Mouse (Mus musculus) frontal cortex, postnatal 25 days (tissue): ENCODE measurements around the gene Pdlim5.
"Not testable (repeated sequence)": the region's sequence is repeated elsewhere in the genome, so short reads cannot be mapped to it uniquely, and the experiment has no call there.

ENCODE experiments used
- DNase-seq, 2 experiments: peaks; one replicate each; pipeline ENCODE4 v3.0.0; 2022; ENCODE audit warnings: low spot score in 2 of 2

Pdlim5 gene

DNA sequence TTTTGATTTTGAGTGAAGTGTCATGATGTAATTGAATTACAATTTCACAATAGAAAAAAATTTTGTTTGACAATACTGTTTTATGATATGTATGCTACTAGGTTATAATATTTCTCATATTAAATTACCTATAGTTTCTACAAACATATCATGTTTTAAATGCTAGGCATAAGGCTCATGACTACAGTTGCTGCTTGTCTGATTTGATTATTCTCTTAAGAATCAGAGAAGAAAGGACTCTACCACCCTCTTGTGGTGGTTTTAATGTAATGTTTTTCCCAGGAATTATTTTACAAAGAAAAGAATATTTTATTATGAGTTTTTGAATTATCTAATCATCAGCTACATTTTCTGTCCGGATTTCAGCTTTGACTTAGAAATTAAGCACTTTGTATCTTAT, 120.5 kb downstream of the Pdlim5 start:
- no peak for DNase-seq

GRCm38 (mm10) chr3:142274451-142274850, 121.0 kb downstream of the Pdlim5 start:
- DNase-seq, result no peak

DNA sequence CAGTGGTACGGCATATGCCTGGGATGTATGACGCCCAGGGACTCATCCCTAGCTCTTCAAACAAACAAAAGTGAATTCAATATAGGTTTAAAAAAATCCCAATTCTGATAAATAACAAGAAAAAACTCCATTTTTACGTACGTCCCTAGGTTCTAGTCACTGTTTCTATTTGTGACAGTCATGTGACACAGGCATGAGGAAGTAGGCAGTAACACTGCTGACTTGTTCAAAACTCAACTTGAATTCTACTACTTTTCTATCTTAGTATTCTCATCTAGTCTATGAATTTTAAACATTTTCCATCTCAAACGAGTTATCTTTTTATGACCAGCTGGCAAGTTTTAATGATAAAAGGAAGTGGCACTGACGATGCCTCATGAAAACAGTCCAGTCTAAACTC, 122.2 kb downstream of the Pdlim5 start:
- DNase-seq, result no peak

- no peak for DNase-seq
Measured at GRCm38 (mm10) chr3:142256371-142256770, 139.1 kb downstream of the Pdlim5 start.

- no peak for DNase-seq
Measured at GRCm38 (mm10) chr3:142252086-142252485, 143.4 kb downstream of the Pdlim5 start.

DNA sequence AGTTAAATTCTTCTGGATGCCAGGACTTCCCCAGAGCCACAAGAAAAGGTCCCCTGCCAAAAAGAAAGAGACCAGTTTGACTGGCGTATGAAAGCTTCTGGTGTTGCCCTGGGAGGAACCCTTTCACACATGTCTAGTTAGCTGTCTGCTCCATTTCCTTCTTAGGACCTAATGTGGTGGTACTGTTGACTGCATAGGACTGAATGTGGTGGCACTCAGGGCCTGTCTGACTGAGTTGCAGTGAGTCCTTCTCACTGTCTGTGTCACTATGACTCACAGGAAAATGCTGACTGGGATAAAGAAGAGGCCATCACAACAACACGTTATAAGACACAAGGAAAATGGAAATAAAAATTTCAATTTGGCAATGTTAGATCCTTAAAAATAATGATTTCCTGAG, 146.0 kb downstream of the Pdlim5 start:
- DNase-seq, result no peak

DNA sequence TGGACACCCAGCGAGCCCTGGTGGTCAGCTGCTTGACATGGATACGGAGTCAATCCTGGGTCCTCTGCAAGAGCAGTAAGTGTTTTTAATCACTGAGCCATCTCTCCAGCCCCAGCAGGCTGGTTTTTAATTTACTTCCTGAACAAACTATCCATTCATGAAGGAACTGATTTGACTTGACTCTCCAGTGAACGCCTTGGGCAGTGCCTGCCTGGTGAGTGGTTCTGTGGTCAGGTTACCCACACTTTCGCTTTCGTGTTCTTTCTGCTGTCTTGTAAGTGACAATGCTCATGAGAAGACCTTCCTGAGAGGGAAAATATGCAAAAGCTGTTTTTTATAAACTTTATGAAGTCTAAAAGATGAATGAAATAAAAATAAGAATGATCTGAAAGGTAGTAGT, 152.2 kb downstream of the Pdlim5 start:
- no peak for DNase-seq

- no peak for DNase-seq
Measured at GRCm38 (mm10) chr3:142239298-142239697, 156.2 kb downstream of the Pdlim5 start.

- no peak for DNase-seq
Measured at GRCm38 (mm10) chr3:142238260-142239046, 157.0 kb downstream of the Pdlim5 start.

DNA sequence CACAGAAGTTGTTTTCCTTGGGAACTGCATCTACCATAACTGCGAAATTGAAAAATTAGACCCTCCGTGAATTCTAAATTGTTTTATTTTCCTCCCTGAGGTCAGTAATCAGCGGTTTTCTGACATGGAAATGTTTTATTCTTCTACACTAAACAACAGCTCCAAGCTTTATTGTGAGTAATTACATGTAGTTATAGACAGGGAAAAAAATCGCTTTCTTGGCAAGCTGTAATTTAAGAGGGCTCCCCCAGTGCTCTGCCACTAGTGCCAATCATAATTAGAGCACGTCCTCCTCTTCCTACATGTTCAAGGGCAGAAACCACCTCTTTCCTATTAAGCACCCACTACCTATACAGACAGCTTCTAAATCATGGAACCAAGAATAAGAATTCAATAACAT, 157.9 kb downstream of the Pdlim5 start:
- no peak for DNase-seq

DNA sequence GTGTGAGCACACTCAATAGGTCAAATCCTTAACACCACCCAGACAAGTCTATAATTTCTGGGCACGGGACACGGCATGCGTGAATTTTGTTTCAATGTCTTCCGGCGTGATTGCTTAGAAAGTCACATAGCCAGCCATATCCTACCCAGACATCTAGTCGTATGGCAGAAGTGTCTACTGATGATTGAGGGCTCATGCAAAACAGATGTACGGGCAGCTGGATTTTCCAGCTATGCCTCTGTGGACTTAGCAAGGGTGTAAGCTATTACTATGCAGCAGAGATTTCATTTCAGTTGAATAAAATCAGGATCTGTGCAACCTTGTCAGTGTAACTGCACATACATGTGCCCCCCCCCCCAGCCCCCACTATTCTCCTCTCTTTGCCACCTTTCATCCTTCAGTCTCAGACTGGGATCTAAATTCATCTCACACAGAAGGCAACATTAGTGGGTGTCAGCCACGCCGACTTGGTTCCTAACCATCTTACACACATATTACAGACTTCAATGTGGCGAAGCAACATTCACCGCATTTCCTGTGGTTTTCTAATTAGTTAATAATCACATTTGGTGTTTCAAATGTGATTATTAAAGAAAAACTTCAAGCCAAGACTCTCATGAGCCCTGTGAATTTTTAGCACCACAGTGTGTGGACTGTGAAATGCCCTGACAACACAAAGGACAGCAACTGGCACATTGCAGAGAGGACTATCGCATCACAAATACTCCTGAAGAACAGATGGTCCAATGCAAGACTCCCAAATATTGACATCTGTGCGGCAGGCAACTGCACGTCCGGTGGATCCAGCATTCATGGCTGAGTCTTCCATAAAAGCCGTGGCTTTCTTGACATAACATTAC, 161.7 kb downstream of the Pdlim5 start:
- no peak for DNase-seq

DNA sequence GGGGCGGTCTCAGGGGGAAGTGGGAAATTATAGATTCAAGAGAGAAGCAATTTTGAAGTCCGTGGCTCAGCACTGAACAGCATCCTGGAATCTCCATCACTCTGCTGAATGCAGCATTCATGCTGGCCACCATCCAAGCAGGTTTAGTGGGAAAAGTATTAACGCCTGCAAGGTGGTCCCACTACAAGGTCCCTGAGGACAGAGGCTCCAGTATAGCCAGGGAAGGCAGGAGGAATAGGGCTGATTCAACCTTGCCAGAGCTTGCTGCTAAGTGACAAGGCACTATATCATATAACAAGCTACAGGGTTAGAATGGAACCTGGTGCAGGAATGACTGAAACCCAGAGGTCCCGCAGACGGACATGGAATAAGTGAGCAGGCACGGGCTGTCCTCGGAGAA, 166.8 kb downstream of the Pdlim5 start:
- no peak for DNase-seq

DNA sequence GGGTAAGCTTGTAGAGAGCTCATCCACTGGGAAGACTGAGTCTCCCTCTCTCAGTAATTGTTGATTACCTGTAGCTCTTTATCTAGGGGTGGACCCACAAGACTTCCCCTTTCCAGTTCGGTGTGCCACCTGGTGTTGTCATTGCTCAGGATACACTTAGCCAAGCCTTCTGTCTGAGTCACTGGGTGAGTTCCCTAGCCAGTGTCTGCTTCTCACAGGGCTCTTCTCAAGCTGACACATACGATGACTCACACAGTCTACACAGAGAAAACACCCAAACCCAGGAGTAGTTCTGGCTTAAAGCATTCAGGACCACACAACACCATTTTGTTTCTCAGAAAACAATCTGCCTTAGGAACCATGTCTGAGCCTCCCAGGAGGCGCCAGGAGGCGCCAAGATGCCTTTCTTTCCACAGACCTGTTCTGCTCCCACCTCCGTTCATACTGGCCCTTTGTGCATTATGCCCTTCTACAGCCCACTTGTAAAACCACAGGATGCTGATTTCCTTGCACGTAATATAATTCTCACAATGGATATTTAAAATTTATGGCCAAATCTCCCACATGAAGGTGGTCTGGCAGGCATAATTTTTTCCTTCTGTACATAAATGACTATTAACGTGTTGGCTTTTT, 172.9 kb downstream of the Pdlim5 start:
- DNase-seq, result no peak

DNA sequence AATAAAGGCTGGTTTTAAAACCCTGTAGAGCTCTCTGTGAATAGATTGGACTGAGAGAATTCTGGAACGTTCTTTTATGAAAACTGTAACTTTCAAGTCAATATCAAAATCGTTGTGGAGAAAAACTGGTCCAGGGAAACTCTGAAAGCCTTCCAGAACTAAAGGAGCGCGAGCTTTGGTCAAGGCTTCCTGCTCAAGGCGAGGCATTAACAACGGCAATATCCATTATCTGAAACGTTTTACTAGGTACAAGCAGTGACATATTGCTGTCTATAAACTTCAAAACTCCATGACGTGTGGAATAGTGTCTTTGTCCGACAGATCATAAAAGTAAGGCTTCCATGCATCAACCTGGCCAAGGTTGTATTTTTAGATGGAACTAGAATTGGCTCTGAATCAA, 175.6 kb downstream of the Pdlim5 start:
- no peak for DNase-seq

DNA sequence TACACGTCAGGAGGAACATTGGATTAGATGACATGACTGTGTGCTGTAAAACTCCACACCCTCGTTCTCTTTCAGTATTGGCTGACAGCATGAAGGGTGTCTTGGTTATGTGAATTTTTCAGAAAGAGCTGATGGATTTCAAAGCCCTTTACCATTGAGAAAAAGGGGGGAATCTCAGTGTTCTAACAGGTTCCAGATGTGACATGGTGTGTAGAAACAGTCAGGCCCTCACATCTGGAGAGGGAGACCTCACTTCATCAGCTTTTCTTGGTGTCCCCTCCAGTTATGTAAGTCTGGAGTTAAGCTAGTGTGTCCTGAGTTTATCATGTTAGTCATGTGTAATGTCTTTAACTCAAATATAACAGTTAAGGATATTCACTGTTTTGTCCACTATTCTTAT, 182.7 kb downstream of the Pdlim5 start:
- no peak for DNase-seq

GRCm38 (mm10) chr3:142212186-142212585, 183.3 kb downstream of the Pdlim5 start:
- DNase-seq, result no peak

DNA sequence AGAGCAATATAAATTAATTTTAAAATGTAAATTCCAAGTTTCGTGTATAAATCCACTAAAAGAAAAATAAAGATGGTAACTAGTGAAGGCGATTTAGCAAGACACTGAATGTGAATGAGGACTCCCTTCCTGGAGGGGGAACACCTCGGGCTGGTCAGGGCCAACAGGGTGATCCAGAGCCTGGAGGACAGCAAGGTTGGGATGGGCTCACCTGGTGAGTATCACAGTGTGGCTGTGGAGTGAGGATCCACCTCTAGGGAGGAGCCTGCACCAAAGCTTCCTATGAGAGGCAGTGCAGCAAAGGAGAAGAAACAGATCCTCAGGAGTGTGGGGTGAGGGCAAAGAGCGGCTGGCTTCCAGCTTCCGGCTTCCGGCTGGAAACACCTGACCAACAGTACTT, 185.5 kb downstream of the Pdlim5 start:
- no peak for DNase-seq

GRCm38 (mm10) chr3:142209057-142209456, 186.4 kb downstream of the Pdlim5 start:
- no peak for DNase-seq

GRCm38 (mm10) chr3:142207488-142207887, 188.0 kb downstream of the Pdlim5 start:
- no peak for DNase-seq

GRCm38 (mm10) chr3:142206316-142206715, 189.2 kb downstream of the Pdlim5 start:
- no peak for DNase-seq

DNA sequence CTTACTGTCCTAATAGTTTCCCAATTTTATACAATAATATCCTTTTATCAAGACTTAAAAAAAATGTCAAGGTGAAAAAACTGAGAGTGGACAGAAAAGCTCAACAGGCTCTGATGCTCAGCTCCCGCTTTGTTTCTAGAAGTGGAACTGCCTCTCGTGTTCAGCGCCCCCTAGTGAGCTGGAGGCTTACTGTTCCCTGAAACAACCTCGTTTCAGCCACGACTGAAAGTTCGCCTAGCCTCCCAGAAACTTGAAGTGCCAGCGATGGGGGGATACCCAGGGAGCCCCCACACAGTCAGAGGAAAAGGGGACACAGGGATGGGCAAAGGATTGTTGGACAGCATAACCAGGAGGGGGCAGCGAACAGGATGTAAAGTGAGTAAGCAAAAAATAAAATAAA, 199.4 kb downstream of the Pdlim5 start:
- no peak for DNase-seq

DNA sequence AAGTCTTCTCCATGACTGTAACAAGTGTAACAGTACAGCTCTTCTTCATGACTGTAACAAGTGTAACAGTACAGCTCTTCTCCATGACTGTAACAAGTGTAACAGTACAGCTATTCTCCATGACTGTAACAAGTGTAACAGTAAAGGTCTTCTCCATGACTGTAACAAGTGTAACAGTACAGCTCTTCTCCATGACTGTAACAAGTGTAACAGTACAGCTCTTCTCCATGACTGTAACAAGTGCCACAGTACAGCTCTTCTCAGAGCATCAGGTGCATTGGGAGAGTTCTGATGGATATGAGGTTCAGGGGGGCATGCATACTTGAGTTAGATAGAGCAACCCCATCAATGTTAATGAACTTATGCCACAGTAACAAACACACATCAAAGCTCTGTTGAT, 203.9 kb downstream of the Pdlim5 start:
- DNase-seq, result not testable (repeated sequence)
